Mouse (Mus musculus) bone marrow, adult 2 months (tissue): ENCODE measurements around the gene Lims1. TPM values are rescaled to one million over a fixed set of nuclear protein-coding genes. Genes with fewer than 3 reads are reported as not detected.

ENCODE experiments used
- H3K27ac ChIP-seq: fragments of 200-500 bp; 2 replicates; pipeline ENCODE4 v1.5.1; 2012; ENCODE audit warnings: low read depth, mild to moderate bottlenecking, control low read depth, inconsistent platforms, low read length; ENCODE audit not compliant: control insufficient read depth, poor library complexity, insufficient read depth
- H3K4me1 ChIP-seq: fragments of 200-500 bp; 2 replicates; pipeline ENCODE4 v1.6.1; 2011; ENCODE audit warnings: low read length; ENCODE audit not compliant: control insufficient read depth, insufficient read depth
- H3K4me3 ChIP-seq: fragments of 200-500 bp; replicated peaks from 2 replicates; pipeline ENCODE3; 2011; ENCODE audit warnings: mild to moderate bottlenecking, low read depth, low read length, control low read depth; ENCODE audit not compliant: control insufficient read depth
- CTCF ChIP-seq: fragments of 200-500 bp; IDR thresholded peaks from 2 replicates; pipeline ENCODE4 v1.5.1; 2011; ENCODE audit warnings: low read length, control low read depth; ENCODE audit not compliant: control insufficient read depth, insufficient read depth
- POLR2A ChIP-seq: fragments of 200-500 bp; IDR thresholded peaks from 2 replicates; pipeline ENCODE4 v1.6.1; 2011; ENCODE audit warnings: low read depth, mild to moderate bottlenecking, control low read depth, low read length, borderline replicate concordance; ENCODE audit not compliant: control insufficient read depth
- WGBS: fragments of 180-500 bp; shearing (Covaris S2); methylation state at CpG from one replicate; pipeline ENCODE4 v1.1.7; 2018; 5-methylcytosine and 5-hydroxymethylcytosine counted together
- polyA plus RNA-seq: library from polyadenylated mRNA; stranded (reverse); fragments of >200 nt; gene quantifications from 2 replicates; pipeline ENCODE4 v1.2.4, GENCODE M21; 2011; ENCODE audit warnings: low replicate concordance; ENCODE audit not compliant: missing spikeins, insufficient read depth, insufficient read length

The Lims1 gene
- polyA plus RNA-seq, 1 experiment: 44.1 TPM

DNA sequence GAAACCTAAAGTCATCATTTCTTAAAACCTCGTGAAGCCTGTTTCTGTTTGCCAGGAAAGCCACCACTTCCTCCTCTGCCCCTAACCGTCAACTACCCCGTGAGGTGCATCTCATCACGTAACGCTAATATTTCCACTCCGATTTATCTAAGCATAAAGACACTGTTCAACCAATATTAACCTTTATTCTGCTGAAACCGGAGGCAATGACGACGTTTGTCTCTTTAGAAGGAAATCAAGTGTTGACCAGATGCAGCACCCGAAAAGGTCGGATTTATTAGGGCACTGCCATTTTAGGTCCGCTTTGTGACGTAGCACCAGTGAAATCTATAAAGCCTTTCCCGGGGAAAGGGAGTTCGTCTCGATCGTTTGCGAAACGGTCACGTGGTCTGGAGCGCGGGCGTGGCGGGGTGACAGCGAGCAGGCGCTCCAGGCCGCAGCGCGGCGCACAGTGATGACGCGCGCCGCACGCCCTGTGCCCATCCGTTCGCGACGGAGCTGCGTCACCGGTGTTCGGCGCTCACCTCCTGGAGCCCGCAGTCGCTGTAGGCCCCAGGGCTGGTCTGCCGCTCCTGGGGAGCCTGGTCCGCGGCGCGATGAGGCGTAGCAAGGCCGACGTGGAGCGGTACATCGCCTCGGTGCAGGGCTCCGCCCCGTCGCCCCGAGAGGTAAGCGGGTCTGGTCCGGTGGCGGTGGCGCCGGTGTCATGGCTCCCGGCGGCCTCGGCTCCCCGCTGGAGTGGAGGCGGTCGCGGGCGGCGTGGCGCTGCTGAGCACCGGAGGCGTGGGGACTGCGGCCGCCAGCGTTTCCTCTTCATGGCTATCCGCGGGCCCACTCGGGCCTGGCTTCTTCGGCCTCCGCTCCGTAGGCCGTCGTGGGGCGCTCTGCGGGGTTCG is 123.4 kb downstream of the Lims1 start, which contains the start of gene Ranbp2:
Gene Ranbp2 (plus strand): TSS at position 537 of the 896 bp plus-strand sequence.
- Histone ChIP-seq H3K4me3 (peak within 1 kb of the TSS; percentile 95), H3K27ac (peak within 1 kb of the TSS; percentile 99), H3K4me1 (no peaks in the 10 kb centered on the region; the same call in 1 of the 2 replicates)
- TF ChIP-seq CTCF: no peak
- peak; percentile 98 for TF ChIP-seq POLR2A
- WGBS: under 1% methylated on average over 91 of the region's 91 CpGs

DNA sequence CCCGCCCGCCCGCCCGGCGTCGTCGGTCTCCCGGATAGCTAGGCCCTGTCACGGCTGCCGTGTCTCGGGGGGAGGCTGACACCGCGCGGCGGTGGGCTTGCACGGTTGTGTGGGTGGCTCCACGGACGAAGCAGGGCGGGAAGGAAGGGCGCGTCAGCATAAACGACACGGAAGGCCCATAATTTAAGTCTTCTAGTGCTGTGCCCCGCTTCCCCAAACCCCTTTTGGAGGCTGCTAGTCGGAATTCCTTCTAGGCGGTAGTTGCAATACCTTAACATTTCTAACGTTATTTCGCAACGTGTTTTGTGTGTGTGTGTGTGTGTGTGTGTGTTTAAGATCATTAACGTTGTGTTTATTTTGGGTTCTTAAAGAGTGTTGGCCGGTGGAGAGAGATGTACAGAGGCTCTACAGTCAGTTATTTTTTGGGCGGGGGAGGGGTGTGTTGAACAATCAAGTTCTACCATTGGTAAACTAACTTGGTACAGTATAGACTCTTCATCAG is 124.1 kb downstream of the Lims1 start:
- peak overlapping the region; percentile 99 for H3K27ac ChIP-seq
- peak overlapping the region; percentile 95 for H3K4me3 ChIP-seq
- no peaks in the 10 kb centered on the region; the same call in 1 of the 2 replicates for H3K4me1 ChIP-seq
- under 1% methylated on average over 32 of the region's 32 CpGs for WGBS
- TF ChIP-seq CTCF (no peak), POLR2A (no peak)

DNA sequence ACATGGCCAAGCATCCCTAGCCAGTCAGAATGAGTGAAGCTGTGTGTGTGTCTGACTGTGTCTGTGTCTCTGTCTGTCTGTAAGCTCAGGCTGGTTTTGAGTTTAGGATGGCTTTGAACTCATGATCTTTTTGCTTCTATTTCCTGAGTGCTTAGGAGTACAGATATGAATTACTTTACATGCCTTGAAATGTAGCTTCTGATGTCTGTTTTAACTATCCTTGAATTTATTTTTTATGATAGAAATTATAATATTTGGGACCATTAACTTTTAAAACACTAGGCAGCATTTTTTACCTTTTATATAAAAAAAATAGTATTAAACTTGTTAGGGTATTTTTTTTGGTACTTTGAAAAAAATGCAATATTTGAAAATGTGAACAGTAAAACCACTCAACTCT is 128.3 kb downstream of the Lims1 start:
- H3K27ac ChIP-seq: no peak overlapping the region
- no peak overlapping the region for H3K4me3 ChIP-seq
- H3K4me1 ChIP-seq: peaks cover 2% of the 10 kb centered on the region
- TF ChIP-seq POLR2A (no peak), CTCF (no peak)

DNA sequence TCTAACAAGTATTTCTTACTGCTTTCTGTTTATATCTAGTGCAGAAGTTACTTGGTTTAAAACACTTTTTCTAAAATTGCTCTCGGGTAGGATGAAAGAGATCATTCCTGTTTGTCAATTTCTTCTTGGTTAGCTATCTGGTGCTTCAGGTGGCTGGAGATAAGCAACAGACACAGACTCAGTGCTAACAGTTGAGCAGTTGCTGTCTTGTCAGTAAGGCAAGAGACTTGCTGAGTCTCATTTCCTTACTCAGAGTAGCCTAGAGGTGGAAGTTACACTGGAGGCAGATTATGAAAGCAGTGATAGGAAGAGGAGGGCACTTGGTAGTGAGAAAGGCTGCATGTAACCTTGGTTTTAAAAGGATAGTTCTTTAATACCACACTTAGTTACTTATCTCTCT is 128.9 kb downstream of the Lims1 start:
- Histone ChIP-seq H3K4me1 (peaks cover 2% of the 10 kb centered on the region), H3K4me3 (no peak overlapping the region), H3K27ac (no peak overlapping the region)
- WGBS: 29% methylated on average over 1 of the region's 1 CpGs
- TF ChIP-seq POLR2A: no peak
- no peak for TF ChIP-seq CTCF

DNA sequence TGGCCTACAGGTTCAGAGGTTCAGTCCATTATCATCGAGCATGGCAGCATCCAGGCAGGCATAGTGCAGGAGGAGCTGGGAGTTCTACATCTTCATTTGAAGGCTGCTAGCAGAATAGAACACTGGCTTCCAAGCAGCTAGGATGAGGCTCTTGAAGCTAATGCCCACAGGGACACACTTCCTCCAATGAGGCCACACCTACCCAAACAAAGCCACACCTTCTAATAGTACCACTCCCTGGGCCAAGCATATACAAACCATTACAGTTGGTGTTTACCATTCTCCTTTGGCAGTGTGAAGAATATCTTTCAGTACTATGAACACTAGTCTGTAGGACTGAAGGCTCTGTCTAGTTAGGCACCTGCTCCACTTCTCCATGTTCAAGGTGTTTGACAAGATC is 136.6 kb downstream of the Lims1 start:
- Histone ChIP-seq H3K27ac (no peak overlapping the region), H3K4me1 (no peaks in the 10 kb centered on the region), H3K4me3 (no peak overlapping the region)
- TF ChIP-seq CTCF (no peak), POLR2A (no peak)
- 83% methylated on average over 1 of the region's 1 CpGs for WGBS

Other genes with a start within 250 kb of the Lims1 start
- not detected in 2 replicates for gene AW822073, start 98.5 kb upstream of the Lims1 start, polyA plus RNA-seq
- gene Duxf3, start 90.8 kb upstream of the Lims1 start, polyA plus RNA-seq: not detected in 2 replicates
- not detected in 2 replicates for gene Gm4981, start 86.8 kb upstream of the Lims1 start, polyA plus RNA-seq
- 8.0 and 8.8 TPM in 2 replicates for gene Gcc2, start 68.0 kb upstream of the Lims1 start, polyA plus RNA-seq
- 17.0 and 19.9 TPM in 2 replicates for gene Ranbp2, start 123.5 kb downstream of the Lims1 start, polyA plus RNA-seq
- gene Ccdc138, start 174.5 kb downstream of the Lims1 start, polyA plus RNA-seq: 2.1 and 2.8 TPM in 2 replicates